Mouse (Mus musculus): ENCODE measurements around the gene Tgfa. TPM values are rescaled to one million over a fixed set of nuclear protein-coding genes. Genes with fewer than 3 reads are reported as not detected.

Tgfa gene
- total RNA-seq, 4 experiments from 2014 or later: 0.10 to 0.27 (median 0.13) TPM

DNA sequence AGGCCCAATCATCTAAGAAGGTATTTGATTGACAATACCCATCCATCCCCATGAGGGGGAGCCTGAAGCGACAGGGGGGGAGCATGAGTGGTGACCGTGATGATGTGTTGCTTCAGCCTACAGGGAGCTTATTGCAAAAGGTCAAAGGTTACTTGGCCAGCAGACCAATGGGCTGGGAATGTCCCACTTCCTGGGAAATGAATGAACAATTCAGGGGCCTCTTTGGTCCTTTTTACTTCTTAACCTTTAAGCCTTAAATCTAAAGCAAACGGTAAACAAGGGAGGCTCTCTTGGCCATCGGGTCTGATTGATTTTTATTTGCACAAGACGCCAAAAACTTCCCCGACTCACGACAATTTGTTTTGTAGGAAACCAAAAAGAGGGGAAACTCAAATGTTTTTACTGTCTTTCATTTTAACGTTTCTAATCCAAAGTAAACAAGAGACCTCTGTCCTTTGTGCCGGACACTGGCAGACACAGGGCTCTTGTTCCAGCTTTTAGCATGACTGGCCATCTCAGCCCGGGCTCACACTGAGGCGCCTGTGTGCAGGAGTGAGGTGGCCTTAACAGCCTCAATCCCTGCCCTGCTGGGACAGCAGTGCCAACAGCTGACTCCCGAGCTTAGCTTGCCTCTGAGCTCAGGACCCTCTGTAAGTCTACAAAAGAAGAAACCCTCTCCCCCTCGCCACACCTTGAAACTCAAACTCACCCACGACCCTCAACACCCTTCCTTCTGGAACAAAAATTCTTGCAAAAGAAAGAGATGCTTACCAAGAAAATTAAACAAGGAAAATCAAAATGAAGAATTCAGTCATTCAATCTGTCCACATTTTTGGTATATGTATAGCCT is 8.7 kb upstream of the Tgfa start:
- DNase-seq (ENCODE audit: low spot score in 2 of 2): no peak

DNA sequence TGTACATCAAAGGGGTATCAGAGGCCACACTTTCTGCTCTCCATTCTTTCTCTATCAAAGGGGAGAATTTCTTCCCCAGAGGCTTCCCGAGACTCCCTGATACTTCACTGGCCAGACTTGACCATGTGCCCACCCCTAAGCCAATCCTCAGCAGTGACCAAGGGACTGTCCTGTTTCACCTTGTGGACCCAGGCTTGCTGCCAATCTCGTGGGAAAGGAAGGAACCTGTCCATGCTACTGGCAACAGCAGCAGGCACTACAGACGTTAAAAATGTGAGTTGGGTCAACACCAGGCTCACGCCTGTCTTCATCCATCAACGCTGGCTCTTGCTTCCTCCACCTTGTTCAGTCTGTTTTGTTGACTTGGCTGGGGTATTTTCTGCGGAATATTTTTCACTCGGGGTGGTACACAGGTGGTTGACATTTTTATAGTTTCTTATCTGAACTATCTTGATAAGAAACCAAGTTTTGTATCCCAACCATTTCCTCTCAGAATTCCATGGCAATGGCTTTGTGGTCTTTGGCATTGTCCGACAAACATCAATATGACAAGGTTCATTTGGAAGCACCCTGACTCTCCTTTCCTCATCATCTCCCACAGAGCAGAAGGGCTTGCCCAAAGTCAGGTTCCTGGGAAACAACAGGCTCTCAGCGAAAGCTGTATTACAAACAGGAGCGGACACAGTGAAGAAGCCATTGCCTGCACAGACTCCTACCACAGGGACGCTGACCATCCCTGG is 6.1 kb upstream of the Tgfa start:
- DNase-seq (ENCODE audit: low spot score in 2 of 2): no peak

DNA sequence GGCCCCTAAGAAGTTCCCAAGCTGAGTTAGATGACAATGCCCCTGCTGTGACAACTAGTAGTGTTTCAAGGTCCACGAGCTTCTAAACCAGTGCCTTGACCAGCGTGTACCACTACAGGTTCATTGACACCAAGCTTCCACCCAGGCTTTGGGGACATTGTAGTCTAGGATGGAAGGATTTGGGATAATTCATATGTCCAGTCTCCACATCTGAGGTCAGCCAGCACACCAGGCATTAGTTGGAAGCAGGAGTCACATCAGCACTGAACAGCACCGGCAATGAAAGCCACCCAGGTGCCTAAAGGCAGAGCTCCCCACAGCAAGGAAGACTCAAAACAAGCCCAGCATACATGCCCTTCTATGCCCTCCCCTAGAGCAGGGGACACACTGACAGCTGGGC is 4.4 kb upstream of the Tgfa start:
- DNase-seq (ENCODE audit: low spot score in 2 of 2): no peak

DNA sequence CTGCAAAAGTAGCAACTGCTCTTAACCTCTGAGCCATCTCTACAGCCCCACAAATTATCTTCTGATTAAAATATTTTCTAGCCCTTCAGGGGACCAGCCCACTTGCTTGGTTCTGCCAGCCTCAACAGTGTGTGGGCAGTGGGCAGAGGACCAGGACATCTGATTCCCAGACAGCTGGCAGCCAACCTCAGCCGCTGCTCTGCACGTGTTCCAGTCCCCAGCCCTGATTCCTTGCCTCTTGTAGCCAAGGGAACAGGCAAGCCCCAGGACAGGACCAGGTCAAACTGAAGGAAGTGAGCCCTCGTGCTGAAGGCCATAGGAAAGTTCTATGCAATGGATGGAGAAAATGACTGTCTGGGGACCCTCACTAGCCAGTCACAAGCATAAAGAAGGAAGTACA is 2.0 kb upstream of the Tgfa start:
- DNase-seq (ENCODE audit: low spot score in 2 of 2): no peak

DNA sequence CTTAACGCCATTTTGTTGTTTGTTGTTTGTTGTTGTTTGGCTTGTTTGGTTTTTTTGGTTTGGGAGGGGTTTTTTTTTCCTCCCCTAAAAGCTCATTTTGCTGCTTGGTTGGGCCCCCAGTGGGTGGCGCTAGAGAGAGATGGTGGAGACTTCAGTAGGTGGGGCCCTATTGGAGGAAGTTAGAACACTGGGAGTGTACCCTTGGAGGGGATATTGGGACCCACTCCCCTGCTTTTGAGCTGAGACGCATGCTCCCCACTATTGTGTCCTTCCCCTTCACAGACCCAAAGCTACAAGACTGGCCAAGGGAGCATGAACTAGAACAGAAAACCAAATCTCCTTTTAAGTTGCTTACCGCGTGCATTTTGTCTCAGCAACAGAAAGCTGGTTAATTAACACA is 1.1 kb upstream of the Tgfa start:
- DNase-seq (ENCODE audit: low spot score in 2 of 2): no peak

DNA sequence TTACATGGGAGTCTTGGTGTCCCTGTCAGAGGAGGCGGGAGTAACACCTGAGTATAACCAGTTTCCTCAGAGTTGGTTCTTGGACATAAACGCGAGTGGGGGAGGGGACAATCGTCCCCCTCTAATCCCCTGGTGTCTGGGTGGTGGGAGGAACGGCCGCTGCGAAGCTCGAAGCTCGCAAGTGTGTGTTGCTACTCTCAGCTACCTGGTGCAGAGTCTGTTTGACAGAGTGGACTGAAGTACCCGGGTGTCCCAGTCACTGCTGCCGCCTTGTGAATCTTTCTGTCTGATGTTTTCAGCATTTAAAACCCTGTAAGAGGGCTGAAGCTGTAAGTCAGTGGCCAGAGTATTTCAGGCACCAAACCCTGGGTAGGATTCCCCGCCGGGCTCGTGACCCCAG is 1.0 kb downstream of the Tgfa start:
- no peak for DNase-seq (ENCODE audit: low spot score in 2 of 2)

DNA sequence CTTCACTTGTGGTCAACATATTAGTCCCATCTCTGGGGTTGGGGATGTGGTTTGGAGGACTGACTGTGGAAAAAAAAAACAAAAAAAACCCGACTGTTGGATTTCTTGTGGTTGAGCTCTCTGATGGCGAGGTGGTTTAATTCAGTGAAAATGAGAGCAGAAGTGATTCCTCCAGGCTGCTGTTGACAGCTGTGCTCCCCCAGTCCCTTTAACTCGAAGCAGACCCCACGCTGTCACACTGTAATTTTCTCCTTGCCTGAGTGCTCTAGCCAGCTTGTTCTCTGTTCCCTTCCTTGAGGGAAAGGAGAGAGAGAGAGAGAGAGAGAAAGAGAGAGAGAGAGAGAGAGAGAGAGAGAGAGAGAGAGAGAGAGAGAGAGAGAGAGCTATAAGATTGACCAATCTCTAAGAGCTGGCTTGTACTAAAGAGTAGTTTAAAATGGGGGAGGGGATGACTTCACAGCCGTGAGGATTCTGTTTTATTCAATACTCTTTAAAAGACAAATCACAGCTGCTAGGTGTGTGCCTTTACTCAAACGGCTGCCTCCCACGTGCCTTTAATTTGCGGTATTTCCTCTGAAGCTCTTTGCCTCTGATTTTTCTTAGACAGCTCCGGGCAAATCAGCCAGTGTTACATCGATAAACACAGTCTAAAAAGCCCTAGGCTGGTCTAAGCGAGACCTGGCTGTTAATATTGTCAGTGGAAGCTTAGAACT is 2.3 kb downstream of the Tgfa start:
- DNase-seq (ENCODE audit: low spot score in 2 of 2): no peak

DNA sequence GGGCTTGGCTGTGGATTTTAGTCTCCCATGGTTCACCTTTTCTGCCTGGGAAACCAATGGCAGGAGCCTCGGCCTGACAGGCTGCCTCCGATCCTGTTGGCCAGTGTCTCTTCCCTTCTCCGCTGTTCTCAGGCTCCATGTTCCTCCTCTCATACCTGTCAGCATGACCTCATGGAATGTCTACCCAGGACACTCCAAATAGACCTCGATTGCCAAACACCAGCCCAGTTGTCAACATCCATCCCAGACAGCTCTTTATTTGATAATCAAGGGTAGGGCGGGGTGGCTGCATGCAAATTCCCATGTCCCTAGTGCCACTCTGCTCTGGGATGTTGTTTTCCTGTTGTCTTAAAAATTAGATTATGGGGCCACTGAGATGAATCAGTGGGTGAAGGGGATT is 5.9 kb downstream of the Tgfa start:
- DNase-seq (ENCODE audit: low spot score in 2 of 2): no peak

DNA sequence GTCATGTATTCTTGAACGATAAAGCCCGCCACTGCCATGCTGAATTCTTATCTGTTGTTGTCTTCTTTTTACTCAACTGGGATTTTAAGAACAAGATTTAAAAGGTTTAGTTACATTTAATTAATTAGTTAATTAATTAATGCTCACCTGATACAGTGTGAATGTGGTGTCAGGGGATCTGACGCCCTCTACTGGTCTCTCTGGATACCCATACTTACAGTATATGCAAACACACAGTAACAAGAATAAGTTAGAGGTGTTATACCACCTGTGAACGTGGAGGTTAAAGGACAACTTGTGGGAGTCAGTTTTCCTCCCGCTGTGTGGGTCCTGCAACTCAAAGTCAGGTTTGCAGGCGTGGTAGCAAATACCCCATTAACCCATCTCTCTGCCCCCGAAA is 8.1 kb downstream of the Tgfa start:
- no peak for DNase-seq (ENCODE audit: low spot score in 2 of 2)

DNA sequence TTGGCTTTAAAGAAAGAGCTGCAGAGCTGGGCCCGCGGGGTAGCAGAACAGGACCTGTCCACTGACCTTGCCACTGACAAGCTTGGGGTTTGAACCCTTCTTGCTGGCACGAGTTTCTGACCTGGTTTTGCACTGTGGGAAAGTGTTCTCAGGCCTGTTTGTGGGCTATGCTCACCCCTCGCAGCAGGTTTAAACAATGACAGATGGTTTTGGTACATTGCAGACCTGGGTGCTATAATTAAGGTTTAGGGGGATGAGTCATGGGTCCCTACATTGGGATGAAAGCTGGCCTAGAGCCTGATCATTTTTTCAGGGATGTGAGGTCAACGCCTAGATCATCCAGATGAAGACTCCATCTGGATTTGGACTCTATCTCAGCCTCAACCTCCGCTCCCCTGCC is 11.0 kb downstream of the Tgfa start:
- DNase-seq (ENCODE audit: low spot score in 2 of 2): no peak

DNA sequence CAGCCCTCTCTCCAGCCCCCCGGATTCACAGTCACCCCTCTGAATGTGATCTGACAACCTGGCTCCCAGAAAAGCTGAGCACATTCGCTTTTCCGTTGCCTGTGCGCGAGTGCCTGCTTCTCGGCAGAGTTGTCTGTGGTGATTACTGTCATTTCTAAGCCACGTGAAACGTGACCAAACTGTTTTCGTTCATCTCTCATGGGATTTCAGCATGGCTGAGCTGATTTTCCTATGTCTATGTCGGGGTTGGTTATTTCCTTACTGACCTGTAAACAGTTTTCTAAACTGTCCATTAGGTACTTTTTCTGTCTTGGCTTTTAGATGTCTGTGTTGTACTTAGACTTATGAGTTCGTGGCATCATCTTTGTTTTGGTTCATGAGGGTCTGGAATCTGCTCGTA is 12.0 kb downstream of the Tgfa start:
- DNase-seq (ENCODE audit: low spot score in 2 of 2): no peak

DNA sequence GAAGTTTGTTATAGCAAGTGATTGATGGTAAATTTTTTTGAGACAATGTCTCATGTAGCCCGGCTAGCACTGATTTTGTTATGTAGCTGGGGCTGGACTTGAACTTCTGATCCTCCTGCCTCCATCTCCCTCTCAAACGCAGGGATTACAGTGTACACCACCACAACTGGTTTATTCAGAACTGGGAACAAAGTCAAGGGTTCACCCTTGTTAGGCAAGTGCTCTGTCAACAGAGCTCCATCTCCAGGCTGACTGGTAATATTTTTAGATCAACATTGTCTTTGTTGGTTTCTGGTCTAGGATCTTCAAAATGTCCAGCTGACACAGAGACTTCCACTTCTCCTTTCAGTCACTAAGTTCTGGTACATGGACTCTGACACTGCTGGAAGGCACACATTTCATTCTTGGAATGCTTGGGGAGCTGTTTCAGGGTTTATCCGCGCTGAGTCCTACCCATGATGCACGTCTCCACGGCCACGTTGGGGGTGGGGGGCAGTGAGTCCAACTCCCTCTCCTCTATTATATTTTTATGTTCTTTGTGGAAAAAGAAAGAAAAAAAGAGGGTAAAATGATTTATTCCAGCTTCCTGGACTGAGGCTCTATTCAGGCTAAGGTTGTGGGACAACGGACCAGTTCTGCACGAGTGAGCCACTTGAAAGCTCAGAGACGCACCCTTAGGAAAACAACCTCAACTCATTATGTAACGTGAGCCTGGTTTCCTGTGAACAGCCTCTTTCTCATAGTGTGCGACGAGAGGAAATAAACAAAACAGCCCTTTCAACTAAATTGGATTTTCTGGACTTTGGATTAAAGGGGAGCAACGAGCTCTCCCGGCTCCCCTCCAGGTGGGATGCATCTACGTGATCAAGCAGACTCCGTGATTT is 14.4 kb downstream of the Tgfa start:
- no peak for DNase-seq (ENCODE audit: low spot score in 2 of 2)

DNA sequence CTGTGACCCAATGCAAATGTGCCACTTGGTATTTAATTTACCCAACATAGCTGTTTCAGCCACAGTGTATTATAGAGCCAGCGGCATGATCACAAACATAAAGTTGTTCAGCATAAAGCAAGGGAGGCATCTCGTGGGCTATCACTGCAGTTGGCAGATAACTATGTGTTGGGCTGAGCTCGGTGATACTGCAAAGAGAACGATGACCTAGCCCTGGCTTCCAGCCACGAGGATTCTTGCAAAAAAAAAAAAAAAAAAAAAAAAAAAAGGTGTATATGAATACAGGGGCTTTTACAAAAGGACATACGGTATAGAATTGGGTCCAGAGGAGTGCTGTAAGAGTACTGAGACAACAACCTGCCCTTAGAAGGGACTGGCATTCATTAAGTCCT is 15.0 kb downstream of the Tgfa start:
- no peak for DNase-seq (ENCODE audit: low spot score in 2 of 2)

DNA sequence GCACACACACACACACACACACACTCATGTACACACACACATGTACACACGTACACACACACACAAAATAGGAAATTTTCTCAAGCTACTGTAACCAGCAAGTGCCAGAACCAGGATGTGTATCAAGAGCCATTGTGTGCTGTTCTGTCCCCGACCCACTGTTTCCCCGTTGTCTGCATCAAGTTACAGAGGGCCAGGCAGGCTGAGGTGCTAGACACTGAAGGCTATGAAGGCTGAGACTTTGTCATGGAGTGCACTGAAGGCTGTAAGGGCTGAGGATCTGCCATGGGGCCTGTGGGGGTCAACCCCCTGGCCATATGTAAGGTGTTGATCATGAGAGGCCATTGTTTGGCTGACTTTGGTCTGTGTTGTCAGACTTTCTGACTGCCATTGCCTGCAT is 15.6 kb downstream of the Tgfa start:
- no peak for DNase-seq (ENCODE audit: low spot score in 2 of 2)

DNA sequence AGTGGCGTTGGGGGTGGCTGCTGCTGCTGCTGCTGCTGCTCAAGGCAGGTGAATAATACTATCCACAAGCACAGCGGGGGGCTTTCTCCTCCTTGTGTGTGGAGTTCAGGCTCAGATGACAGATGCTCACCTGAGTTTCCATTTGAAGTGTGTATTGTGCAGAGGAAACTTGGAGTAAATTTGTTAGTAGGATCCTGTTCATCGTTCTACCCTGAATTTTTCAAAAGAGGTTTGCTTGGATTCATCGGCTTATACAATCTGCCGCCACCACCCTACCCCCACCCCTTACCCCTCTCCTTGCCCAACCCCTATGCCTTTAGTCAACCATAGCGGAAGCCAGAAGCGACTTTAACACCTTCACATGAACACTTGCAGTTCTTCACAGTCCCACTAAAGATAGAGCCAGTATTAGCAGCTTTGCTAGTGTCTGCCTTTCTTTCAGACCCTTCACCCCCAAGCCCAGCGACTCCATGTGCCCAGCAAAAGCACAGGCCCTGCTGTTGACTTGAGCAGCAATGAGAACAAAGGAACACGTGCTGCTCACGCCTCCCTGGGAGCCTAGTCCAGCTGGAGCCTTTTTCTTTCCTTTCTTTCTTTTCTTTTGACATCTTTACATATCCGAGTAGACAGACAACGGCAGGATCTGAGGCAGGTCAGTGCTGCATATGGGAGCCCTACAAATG is 16.2 kb downstream of the Tgfa start:
- no peak for DNase-seq (ENCODE audit: low spot score in 2 of 2)

DNA sequence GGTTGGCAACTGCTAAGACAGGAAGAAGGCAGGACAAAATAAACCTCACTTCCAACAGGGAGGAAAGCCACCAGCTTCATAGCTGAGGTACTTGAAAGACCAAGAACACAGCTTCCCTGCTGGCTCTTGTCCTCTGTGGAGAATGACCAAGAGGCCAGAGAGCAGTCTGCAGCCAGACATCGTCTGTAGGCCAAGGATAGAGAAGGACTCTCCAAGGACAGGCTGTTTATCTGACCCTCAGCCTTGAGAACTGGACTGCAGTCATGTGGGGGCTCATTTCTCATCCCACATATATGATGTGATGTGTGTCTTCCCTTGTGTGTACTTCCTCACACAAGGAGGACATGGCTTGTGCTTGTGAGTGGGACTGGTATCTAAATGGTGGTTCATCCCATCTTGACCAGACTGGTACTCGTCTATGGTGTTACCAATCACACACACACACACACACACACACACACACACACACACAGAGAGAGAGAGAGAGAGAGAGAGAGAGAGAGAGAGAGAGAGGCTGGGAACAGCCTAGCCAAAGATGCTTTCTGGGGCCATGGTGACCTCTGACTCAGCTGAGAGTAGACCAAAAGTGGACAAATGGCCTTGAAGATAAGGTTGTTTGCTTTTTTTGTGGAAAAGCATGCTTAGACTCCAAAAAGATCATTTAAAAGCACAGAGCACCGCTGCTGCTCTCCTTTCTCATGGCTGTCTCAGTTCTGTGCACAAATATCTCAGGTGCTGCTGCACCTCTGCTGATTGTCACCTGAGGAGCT is 18.0 kb downstream of the Tgfa start:
- DNase-seq (ENCODE audit: low spot score in 2 of 2): no peak

DNA sequence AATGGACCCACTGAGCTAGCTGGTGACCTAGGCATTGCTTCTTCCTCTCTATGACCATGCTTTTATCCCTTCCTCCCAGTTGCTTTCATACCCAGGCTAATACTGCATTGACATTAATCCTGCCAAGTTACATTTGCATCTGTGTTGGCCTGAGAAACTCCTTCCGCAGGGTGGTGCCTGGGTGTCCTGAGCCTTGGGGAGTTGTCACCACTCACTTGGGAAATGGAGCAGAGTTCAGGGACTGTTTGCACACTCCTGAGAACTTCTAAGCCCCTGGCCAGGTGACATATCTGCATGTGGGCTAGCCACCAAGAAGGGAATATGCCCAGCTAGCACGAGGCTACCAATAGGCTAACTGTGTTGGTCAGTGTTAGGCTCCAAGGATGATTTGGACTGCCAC is 23.0 kb downstream of the Tgfa start:
- no peak for DNase-seq (ENCODE audit: low spot score in 2 of 2)

DNA sequence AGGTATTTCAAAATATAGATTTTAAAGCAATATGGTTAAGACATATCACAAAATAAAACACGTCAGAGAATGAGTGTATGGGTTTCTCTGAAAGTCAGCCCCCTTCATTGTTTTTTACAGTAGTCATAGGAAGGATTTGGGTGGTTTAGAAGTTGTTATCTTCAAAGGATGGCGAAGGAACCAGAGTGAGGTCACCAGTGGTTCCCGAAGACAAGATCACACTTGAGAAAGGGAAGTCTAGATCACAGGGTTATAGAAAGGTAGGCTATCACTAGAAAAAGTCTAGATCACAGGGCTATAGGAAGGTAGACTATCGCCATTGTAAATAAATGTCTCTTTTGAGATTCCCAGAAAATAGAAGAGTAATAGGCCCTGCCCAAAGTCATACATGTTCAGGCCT is 23.7 kb downstream of the Tgfa start:
- no peak for DNase-seq (ENCODE audit: low spot score in 2 of 2)

DNA sequence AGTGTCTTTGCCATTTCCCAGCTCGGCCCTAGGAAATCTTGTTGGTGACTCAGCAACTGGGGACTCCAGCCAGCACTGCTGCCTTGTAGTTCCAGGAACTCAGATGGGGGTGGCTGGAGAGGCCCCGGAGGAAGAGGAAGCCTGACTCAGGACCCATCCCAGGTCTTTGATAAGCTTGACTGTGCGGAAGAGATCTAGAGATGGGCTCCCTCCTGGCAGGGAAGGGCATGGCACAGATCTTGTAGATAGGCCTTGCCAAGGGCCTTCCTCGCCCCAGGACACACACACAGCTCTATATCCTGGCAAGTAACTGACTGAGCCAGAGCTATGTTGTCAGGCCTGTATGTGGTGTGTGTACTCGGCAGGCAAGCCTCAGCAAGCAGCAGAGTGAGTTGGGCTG is 24.5 kb downstream of the Tgfa start:
- DNase-seq (ENCODE audit: low spot score in 2 of 2): no peak

DNA sequence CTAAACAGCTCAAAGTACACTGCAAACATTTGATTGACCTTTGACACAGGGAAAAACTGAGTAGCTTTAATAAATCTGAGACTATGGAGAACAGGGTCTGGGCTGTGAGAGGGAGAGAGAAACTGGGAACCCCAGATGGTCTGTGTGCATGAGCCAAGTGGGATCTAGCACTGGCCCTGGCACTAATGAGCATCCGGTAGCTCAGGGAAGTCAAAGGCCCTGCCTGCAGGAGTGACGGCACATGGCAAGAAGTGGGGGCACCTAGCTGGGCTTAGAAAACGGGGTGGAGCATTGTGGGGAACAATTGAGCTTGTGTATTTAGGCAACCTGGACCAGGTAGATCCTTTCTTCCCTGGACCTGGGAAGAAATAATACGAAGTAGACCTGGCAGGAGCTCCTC is 25.1 kb downstream of the Tgfa start:
- DNase-seq (ENCODE audit: low spot score in 2 of 2): no peak

Measured in gastrocnemius, adult 8-10 months (tissue).